Mouse (Mus musculus) intestine, postnatal 0 days (tissue): ENCODE data around the gene Mycn. TPM values are rescaled to one million over a fixed set of nuclear protein-coding genes. Genes with fewer than 3 reads are reported as not detected.

Experiments
- ATAC-seq: fragments of 200-750 bp; cut with Nextera tagmentation; 2 replicates; pipeline ENCODE4 v1.8.0; 2017; ENCODE audit warnings: mild to moderate bottlenecking, moderate TSS enrichment, moderate library complexity
- H3K27ac ChIP-seq: fragments of 300-500 bp; sonication (generic); 2 replicates; pipeline ENCODE4 v1.5.1; 2014; ENCODE audit warnings: mild to moderate bottlenecking, low read depth, low read length, moderate library complexity
- H3K27me3 ChIP-seq: fragments of 300-500 bp; sonication (generic); replicated peaks from 2 replicates; pipeline ENCODE4 v1.6.1; 2014; ENCODE audit warnings: low read length, mixed read lengths; ENCODE audit not compliant: control insufficient read depth, insufficient read depth
- H3K36me3 ChIP-seq: fragments of 300-500 bp; sonication (generic); 2 replicates; pipeline ENCODE4 v1.6.1; 2014; ENCODE audit warnings: mild to moderate bottlenecking, moderate library complexity; ENCODE audit not compliant: control insufficient read depth, insufficient read depth
- H3K4me1 ChIP-seq: fragments of 300-500 bp; sonication (generic); replicated peaks from 2 replicates; pipeline ENCODE4 v1.6.1; 2014; ENCODE audit warnings: antibody characterized with exemption, low read length, mixed read lengths; ENCODE audit not compliant: control insufficient read depth, insufficient read depth
- H3K4me2 ChIP-seq: fragments of 300-500 bp; sonication (generic); replicated peaks from 2 replicates; pipeline ENCODE4 v1.6.1; 2014; ENCODE audit warnings: low read depth, mild to moderate bottlenecking, moderate library complexity
- H3K4me3 ChIP-seq: fragments of 300-500 bp; sonication (generic); 2 replicates; pipeline ENCODE4 v1.5.1; 2014; ENCODE audit warnings: low read depth, low read length
- H3K9ac ChIP-seq: fragments of 300-500 bp; sonication (generic); 2 replicates; pipeline ENCODE4 v1.6.1; 2014; ENCODE audit warnings: mild to moderate bottlenecking, low read depth, low read length
- H3K9me3 ChIP-seq: fragments of 300-500 bp; sonication (generic); 2 replicates; pipeline ENCODE4 v1.6.1; 2016; ENCODE audit warnings: mixed run types; ENCODE audit not compliant: control insufficient read depth
- CTCF ChIP-seq: sonication (generic); IDR thresholded peaks from 2 replicates; pipeline ENCODE4 v1.5.1; 2016; ENCODE audit warnings: low read depth, mild to moderate bottlenecking, control low read depth, antibody characterized with exemption, moderate library complexity
- WGBS: fragments of 180-500 bp; shearing (Covaris S2); extraction: QIAGEN DNeasy Blood & Tissue Kit; methylation state at CpG from one replicate; pipeline ENCODE4 v1.1.7; 2014; 5-methylcytosine and 5-hydroxymethylcytosine counted together
- polyA plus RNA-seq: library from polyadenylated mRNA; unstranded; fragments of >200 nt; fragmentation: Nextera tagmentation; extraction: Ambion mirVana; gene quantifications from 2 replicates; pipeline ENCODE4 v1.2.1, GENCODE M21; 2015

Mycn gene
- polyA plus RNA-seq, 1 experiment from 2014 or later = 21.3 TPM

DNA sequence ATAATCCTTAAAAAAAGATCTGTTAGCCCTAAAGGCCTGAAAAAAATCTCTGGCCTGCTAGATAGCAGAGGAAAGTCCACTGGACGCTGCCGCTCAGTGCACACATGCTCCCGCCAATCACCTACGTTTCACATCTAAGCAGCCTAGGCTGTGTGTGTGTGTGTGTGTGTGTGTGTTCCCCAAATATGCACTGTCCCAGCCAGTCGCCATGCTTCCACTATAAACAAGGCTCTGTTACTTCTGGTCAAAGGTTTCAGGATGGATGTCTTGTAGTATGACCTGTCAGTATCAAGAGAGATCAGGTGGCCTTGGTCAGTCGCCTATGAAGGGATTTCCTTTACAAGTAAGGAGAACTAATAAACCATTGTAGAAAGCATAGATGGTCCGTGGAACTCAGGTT, 9.5 kb downstream of the Mycn start:
- Histone ChIP-seq H3K4me3 (no peak overlapping the region), H3K27ac (no peak overlapping the region), H3K4me2 (no peak overlapping the region), H3K9ac (no peak overlapping the region), H3K36me3 (peaks cover 14% of the 10 kb centered on the region; the same call in 1 of the 2 replicates), H3K27me3 (no peaks in the 10 kb centered on the region), H3K9me3 (no peaks in the 10 kb centered on the region), H3K4me1 (no peaks in the 10 kb centered on the region)
- TF ChIP-seq CTCF = no peak
- peak; percentile 10; the same call in 1 of the 2 replicates for ATAC-seq
- WGBS = 67% methylated on average over 7 of the region's 7 CpGs

DNA sequence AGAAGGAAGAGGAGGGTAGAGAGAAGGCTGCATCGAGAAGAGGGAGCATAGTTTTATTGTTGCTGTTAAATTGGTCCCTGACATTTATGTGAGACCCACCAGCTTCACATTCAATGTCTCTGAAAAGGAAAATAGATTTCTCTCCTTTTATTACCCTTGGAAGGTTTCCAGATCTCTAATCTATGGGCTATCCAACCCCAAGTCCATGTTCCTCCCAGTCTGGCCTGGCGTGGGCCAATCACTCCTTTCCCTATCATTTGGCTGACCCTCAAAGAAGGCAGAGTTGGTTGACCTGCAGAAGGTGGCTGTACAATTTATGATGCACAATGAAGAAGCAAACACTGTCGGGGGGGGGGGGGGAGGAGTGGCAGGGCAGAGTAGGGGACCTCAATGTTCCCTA, 13.5 kb downstream of the Mycn start:
- no peaks in the 10 kb centered on the region for H3K4me1 ChIP-seq
- 32% methylated on average over 3 of the region's 3 CpGs for WGBS
- H3K4me3 ChIP-seq = no peak overlapping the region
- no peak overlapping the region for H3K4me2 ChIP-seq
- H3K9me3 ChIP-seq = no peaks in the 10 kb centered on the region
- no peak for TF ChIP-seq CTCF
- H3K27ac ChIP-seq = no peak overlapping the region
- no peaks in the 10 kb centered on the region for H3K27me3 ChIP-seq
- ATAC-seq = no peak
- no peaks in the 10 kb centered on the region for H3K36me3 ChIP-seq
- H3K9ac ChIP-seq = no peak overlapping the region

DNA sequence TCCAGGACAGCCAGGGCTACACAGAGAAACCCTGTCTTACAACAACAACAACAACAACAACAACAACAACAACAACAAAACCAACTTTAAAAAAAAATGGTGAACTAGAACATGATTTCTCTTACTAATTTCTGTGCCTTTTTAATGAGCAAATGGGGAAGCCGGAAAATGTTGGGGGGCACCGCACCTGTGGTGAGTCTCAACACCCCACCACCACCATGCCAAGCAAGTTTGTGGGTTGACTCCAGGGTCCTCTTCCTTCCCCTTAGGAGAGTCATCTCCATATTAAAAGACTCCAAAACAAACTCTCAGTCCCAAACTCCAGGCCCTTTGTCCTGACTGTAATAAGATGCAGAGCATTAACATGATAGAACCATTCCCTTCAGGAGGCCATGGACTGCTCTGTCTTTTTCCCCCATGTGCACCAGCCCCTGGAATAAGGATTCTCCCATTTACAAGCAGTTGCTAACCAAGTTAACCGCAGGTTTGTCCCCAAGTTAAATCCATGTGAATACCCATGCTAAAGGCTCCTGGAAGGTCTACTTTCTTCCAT, 14.7 kb downstream of the Mycn start:
- no peak overlapping the region for H3K4me3 ChIP-seq
- H3K4me1 ChIP-seq = no peaks in the 10 kb centered on the region
- H3K36me3 ChIP-seq = no peaks in the 10 kb centered on the region
- H3K27ac ChIP-seq = no peak overlapping the region
- no peak for TF ChIP-seq CTCF
- 96% methylated on average over 3 of the region's 3 CpGs for WGBS
- no peak overlapping the region for H3K4me2 ChIP-seq
- H3K9ac ChIP-seq = no peak overlapping the region
- no peaks in the 10 kb centered on the region for H3K9me3 ChIP-seq
- H3K27me3 ChIP-seq = no peaks in the 10 kb centered on the region
- no peak for ATAC-seq

DNA sequence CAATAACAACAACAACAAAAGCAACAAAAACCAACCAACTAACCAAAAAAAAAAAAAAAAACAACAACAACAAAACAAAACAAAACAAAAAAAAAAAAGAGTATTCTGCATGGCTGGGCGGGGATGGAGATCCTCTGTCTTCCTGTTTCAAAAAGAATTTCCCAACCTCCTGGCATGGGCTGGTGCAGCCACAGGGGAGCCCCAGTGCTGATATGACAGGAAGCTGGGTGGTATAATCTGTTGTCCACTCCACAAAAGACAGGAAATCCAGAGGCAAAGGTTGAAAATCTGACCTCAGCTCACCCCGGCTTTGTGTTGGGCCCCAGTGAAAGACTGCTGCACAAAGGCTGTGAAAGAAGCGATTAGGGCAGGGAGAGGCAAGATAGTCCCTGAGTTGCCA, 17.3 kb downstream of the Mycn start:
- no peaks in the 10 kb centered on the region for H3K36me3 ChIP-seq
- no peak for ATAC-seq
- no peak overlapping the region for H3K4me3 ChIP-seq
- no peak overlapping the region for H3K9ac ChIP-seq
- H3K27me3 ChIP-seq = no peaks in the 10 kb centered on the region
- H3K9me3 ChIP-seq = no peaks in the 10 kb centered on the region
- no peaks in the 10 kb centered on the region for H3K4me1 ChIP-seq
- H3K4me2 ChIP-seq = no peak overlapping the region
- no peak overlapping the region for H3K27ac ChIP-seq
- 77% methylated on average over 3 of the region's 3 CpGs for WGBS
- no peak for TF ChIP-seq CTCF

DNA sequence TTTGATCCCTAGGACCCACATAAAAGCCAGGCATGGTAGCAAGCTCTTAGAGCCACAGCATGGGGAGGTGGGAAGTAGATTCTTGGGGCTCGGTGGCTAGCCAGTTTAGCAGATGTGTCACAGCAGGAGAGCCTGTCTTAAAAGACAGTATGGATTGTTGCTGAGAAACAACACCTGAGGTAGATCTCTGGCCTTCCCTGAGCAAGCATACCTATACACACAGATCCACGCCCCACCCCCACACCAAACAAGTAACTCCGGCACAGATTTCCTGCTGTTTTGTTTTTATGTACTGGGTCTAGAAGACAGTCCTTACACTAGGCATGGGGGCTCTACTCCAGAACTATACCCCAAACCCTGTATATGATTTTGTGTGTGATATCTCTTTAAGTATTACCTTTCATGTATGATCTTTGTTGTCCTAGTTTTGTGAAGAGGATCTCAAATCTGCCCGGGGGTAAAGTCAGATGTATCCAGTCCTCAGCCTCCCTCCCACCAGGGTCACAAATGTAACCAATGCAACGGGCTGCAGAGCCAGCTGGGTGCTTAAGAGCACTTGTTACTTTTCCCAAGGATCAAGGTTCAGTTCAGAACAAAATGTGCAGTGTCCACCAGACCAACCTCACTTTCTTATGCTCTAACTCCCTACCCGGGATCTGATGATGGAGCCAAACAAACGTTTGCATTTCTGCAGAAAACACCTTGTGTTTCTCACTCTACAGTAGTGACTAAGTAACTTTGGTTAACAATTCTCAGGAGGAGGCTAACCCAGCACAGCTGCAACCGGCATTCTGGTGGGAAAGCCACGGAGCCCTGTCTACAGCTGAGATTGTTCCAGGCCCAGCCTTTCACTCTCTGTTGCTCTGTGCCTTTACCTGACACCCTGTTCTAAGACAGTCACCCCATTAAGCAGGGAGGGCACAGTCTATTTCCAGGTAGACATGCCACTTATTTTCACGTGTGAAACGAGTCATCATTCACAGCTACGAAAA, 21.3 kb downstream of the Mycn start:
- Histone ChIP-seq H3K36me3 (no peaks in the 10 kb centered on the region), H3K9me3 (no peaks in the 10 kb centered on the region), H3K4me3 (no peak overlapping the region), H3K4me2 (no peak overlapping the region), H3K27ac (no peak overlapping the region), H3K27me3 (no peaks in the 10 kb centered on the region), H3K9ac (no peak overlapping the region), H3K4me1 (no peaks in the 10 kb centered on the region)
- peak; percentile 51 for ATAC-seq
- 35% methylated on average over 12 of the region's 12 CpGs for WGBS
- TF ChIP-seq CTCF = no peak

DNA sequence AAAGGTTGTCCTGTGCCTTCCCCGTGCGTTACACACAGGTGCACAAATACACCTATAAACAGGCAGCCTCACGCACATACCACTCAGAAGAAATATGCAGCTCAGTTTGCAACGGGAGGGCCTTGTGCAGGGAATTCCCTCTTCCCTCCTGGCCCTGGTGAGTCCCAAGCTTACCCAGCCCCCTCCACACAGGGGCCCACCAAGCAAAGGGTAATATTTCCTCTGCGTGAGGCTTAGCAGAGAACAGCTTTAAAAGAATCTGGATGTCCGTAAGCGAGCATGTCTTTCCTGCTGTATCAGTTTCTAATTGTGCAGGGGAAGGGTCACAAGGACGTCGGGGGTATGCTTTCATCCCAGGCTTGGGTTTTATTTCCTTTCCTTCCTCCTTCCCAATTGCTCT, 25.4 kb downstream of the Mycn start:
- Histone ChIP-seq H3K27ac (no peak overlapping the region), H3K4me3 (no peak overlapping the region), H3K4me2 (no peak overlapping the region), H3K9ac (no peak overlapping the region), H3K9me3 (no peaks in the 10 kb centered on the region), H3K36me3 (no peaks in the 10 kb centered on the region), H3K4me1 (no peaks in the 10 kb centered on the region), H3K27me3 (no peaks in the 10 kb centered on the region)
- no peak for ATAC-seq
- TF ChIP-seq CTCF = no peak
- WGBS = 32% methylated on average over 9 of the region's 9 CpGs
